Mouse (Mus musculus): ENCODE results near the gene Myh11.
"Not testable (repeated sequence)": the region's sequence is repeated elsewhere in the genome, so short reads cannot be mapped to it uniquely, and the experiment has no call there.

Myh11 gene

GRCm38 (mm10) chr16:14158536-14158935 lies 132.6 kb downstream of the Myh11 start:
- CTCF ChIA-PET, result interaction anchor here in 3 of 4 experiments (0.5 to 1.3 kb wide), 6 partner anchors 11 to 1505 kb away, joined by 3 to 7 read pairs (median 3); partner anchors contain the start of gene Ntan1 (in 1 of the 3)
- POLR2A ChIA-PET, result interaction anchor here in 3 of 4 experiments (0.5 to 7.2 kb wide), 37 partner anchors 10 to 487 kb away, joined by 3 to 66 read pairs (median 3); partner anchors contain the start of genes 3110001I22Rik (in 2 of the 3), Bfar (in 2 of the 3), Fopnl (in 1 of the 3) and Mpv17l (in 1 of the 3)

GRCm38 (mm10) chr16:14156312-14156711 lies 134.9 kb downstream of the Myh11 start:
- POLR2A ChIA-PET, result interaction anchor here in 1 of 4 experiments (0.9 to 1.5 kb wide), 2 partner anchors 18 kb away, joined by 3 read pairs; no protein-coding TSS in a partner anchor
- CTCF ChIA-PET, result no interaction called here

- CTCF ChIA-PET, result not testable (repeated sequence)
- POLR2A ChIA-PET, result interaction anchor here in 1 of 4 experiments (0.5 to 1.5 kb wide), 3 partner anchors 19 to 1036 kb away, joined by 3 to 4 read pairs (median 3); no protein-coding TSS in a partner anchor
Observed at GRCm38 (mm10) chr16:14155638-14156037, 135.5 kb downstream of the Myh11 start.

- ChIA-PET POLR2A (interaction anchor here in 2 of 4 experiments (1.1 to 1.4 kb wide), 3 partner anchors 13 to 277 kb away, joined by 3 to 8 read pairs (median 3); no protein-coding TSS in a partner anchor), CTCF (no interaction called here)
Observed at GRCm38 (mm10) chr16:14151718-14152117, 139.5 kb downstream of the Myh11 start.

GRCm38 (mm10) chr16:14147712-14148111 lies 143.5 kb downstream of the Myh11 start:
- ChIA-PET CTCF (interaction anchor here in 1 of 4 experiments (0.9 to 1.2 kb wide), 3 partner anchors 11 to 245 kb away, joined by 3 read pairs; partner anchors contain the start of genes Mpv17l and Pdxdc1), POLR2A (interaction anchor here in 1 of 4 experiments (4.1 kb wide), 1 partner anchor 11 kb away, joined by 21 read pairs; no protein-coding TSS in a partner anchor)
